Mouse (Mus musculus) kidney, adult 9 months (tissue): ENCODE measurements at regions not wholly inside any gene's neighbourhood (a gene's known extent, or its start where the extent isn't known, plus 50 kb on each side); places are given as distances from the start of the nearest gene placed in this dataset.
A peak's percentile ranks its signal among the peaks of the same experiment; 100 is the strongest.

Experiments
- DNase-seq: peaks from one replicate; pipeline ENCODE4 v3.0.0; 2022

- peak; percentile 83 for DNase-seq
Observed at GRCm38 (mm10) chr1:90268131-90268691, 64.4 kb downstream of the Ackr3 start.

GRCm38 (mm10) chr1:90268951-90269350 is 65.2 kb downstream of the Ackr3 start:
- DNase-seq, result no peak

- no peak for DNase-seq
Observed at GRCm38 (mm10) chr1:90269836-90270235, 66.1 kb downstream of the Ackr3 start.

GRCm38 (mm10) chr1:90271326-90271725 is 67.5 kb downstream of the Ackr3 start:
- no peak for DNase-seq

GRCm38 (mm10) chr1:90272411-90272810 is 68.6 kb downstream of the Ackr3 start:
- no peak for DNase-seq

- no peak for DNase-seq
Observed at GRCm38 (mm10) chr1:90272830-90273628, 69.2 kb downstream of the Ackr3 start.

GRCm38 (mm10) chr1:90273629-90273928 is 69.8 kb downstream of the Ackr3 start:
- DNase-seq, result no peak

- no peak for DNase-seq
Observed at GRCm38 (mm10) chr1:90274968-90275651, 71.3 kb downstream of the Ackr3 start.

- peak; percentile 14 for DNase-seq
Observed at GRCm38 (mm10) chr1:90275786-90276520, 72.2 kb downstream of the Ackr3 start.

GRCm38 (mm10) chr1:90277486-90278255 is 73.9 kb downstream of the Ackr3 start:
- DNase-seq, result no peak

GRCm38 (mm10) chr1:90279066-90279839 is 75.5 kb downstream of the Ackr3 start:
- DNase-seq, result no peak

- no peak for DNase-seq
Observed at GRCm38 (mm10) chr1:90280227-90280626, 76.4 kb downstream of the Ackr3 start.

GRCm38 (mm10) chr1:90281255-90281654 is 77.5 kb downstream of the Ackr3 start:
- no peak for DNase-seq

- no peak for DNase-seq
Observed at GRCm38 (mm10) chr1:90281956-90282355, 78.2 kb downstream of the Ackr3 start.

GRCm38 (mm10) chr1:90282367-90282766 is 78.6 kb downstream of the Ackr3 start:
- DNase-seq, result no peak

- no peak for DNase-seq
Observed at GRCm38 (mm10) chr1:90283176-90283775, 79.5 kb downstream of the Ackr3 start.

- no peak for DNase-seq
Observed at GRCm38 (mm10) chr1:90283912-90284636, 80.3 kb downstream of the Ackr3 start.

GRCm38 (mm10) chr1:90285318-90285717 is 81.5 kb downstream of the Ackr3 start:
- DNase-seq, result no peak

GRCm38 (mm10) chr1:90287251-90287650 is 83.5 kb downstream of the Ackr3 start:
- DNase-seq, result no peak

- DNase-seq, result no peak
Observed at GRCm38 (mm10) chr1:90288892-90289731, 85.3 kb downstream of the Ackr3 start.
